Mouse (Mus musculus): ENCODE data around the gene Herpud2. TPM values are rescaled to one million over a fixed set of nuclear protein-coding genes. Genes with fewer than 3 reads are reported as not detected.

Gene Herpud2
- polyA plus RNA-seq, 1 experiment from 2014 or later, result 22.1 TPM

GRCm38 (mm10) chr9:25173171-25173570 is 21.6 kb upstream of the Herpud2 start:
- Histone ChIP-seq H3K27me3 (ENCODE audit: poor library complexity, severe bottlenecking) (no peaks in the 10 kb centered on the region), H3K27ac (no peak overlapping the region), H3K4me3 (no peak overlapping the region), H3K4me1 (no peaks in the 10 kb centered on the region), H3K9me3 (no peaks in the 10 kb centered on the region), H3K36me3 (replicated peaks) (no peaks in the 10 kb centered on the region)
- WGBS, result 76% methylated on average over 4 of the region's 4 CpGs
- no peak for DNase-seq (ENCODE audit: extremely low spot score, low spot score)

DNA sequence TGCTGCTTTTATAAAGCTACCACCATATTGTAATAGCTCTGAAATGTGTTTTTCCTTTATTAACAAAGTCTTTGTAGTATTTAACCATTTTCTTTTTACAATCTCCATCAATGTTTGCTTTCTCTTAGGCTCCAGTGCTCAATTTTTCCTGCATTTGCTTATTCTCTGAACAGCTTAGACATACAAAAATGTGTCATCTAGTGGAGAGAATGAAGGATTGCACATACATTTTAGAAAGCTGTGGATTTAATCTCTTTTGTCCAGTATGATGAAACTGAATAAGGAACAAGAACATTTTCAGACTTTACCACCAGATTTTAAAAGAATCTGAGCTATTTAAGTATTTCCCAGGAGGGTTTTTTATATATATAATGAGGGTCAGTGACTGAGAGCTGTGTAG is 18.0 kb upstream of the Herpud2 start:
- Histone ChIP-seq H3K4me3 (no peak overlapping the region), H3K36me3 (replicated peaks) (no peaks in the 10 kb centered on the region), H3K9me3 (no peaks in the 10 kb centered on the region), H3K27ac (no peak overlapping the region), H3K27me3 (ENCODE audit: poor library complexity, severe bottlenecking) (no peaks in the 10 kb centered on the region), H3K4me1 (no peaks in the 10 kb centered on the region)
- DNase-seq (ENCODE audit: extremely low spot score, low spot score), result no peak

GRCm38 (mm10) chr9:25167458-25168084 is 16.0 kb upstream of the Herpud2 start:
- Histone ChIP-seq H3K9me3 (no peaks in the 10 kb centered on the region), H3K4me3 (no peak overlapping the region), H3K36me3 (replicated peaks) (no peaks in the 10 kb centered on the region), H3K4me1 (no peaks in the 10 kb centered on the region), H3K27me3 (ENCODE audit: poor library complexity, severe bottlenecking) (no peaks in the 10 kb centered on the region), H3K27ac (no peak overlapping the region)
- WGBS, result 37% methylated on average over 6 of the region's 6 CpGs
- peak; percentile 59 for DNase-seq (ENCODE audit: extremely low spot score, low spot score)

GRCm38 (mm10) chr9:25158218-25158617 is 6.6 kb upstream of the Herpud2 start:
- no peaks in the 10 kb centered on the region for H3K36me3 ChIP-seq (replicated peaks)
- 86% methylated on average over 4 of the region's 4 CpGs for WGBS
- no peak overlapping the region for H3K4me3 ChIP-seq
- H3K27ac ChIP-seq, result no peak overlapping the region
- H3K4me1 ChIP-seq, result no peaks in the 10 kb centered on the region
- DNase-seq (ENCODE audit: extremely low spot score, low spot score), result no peak
- no peaks in the 10 kb centered on the region for H3K9me3 ChIP-seq
- H3K27me3 ChIP-seq (ENCODE audit: poor library complexity, severe bottlenecking), result no peaks in the 10 kb centered on the region

- H3K4me1 ChIP-seq, result peaks cover 10% of the 10 kb centered on the region
- WGBS, result 39% methylated on average over 1 of the region's 1 CpGs
- no peaks in the 10 kb centered on the region for H3K27me3 ChIP-seq (ENCODE audit: poor library complexity, severe bottlenecking)
- no peak overlapping the region for H3K4me3 ChIP-seq
- DNase-seq (ENCODE audit: extremely low spot score, low spot score), result no peak
- no peak overlapping the region for H3K27ac ChIP-seq
- H3K9me3 ChIP-seq, result no peaks in the 10 kb centered on the region
- H3K36me3 ChIP-seq (replicated peaks), result no peaks in the 10 kb centered on the region
Measured at GRCm38 (mm10) chr9:25156377-25156776, 4.8 kb upstream of the Herpud2 start.

DNA sequence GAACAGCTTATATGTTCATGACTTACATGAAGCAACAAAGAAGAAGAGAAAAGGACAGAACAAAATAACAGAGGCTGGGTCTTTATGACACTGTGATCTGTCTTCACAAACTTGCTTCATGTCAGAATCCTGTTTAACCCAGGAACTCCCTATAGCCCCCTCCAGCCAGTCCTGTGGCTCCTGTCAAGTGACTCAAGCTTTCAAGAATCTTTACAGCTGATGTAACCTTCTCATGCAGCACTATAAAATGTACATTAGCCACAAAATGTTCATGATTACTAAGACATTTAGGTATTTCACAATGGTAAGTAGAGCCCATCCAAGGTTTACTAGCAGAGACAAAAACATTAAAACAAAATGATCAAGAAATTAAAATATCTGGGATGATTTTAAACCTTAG is 1.4 kb upstream of the Herpud2 start:
- Histone ChIP-seq H3K27ac (no peak overlapping the region), H3K9me3 (no peaks in the 10 kb centered on the region), H3K27me3 (ENCODE audit: poor library complexity, severe bottlenecking) (no peaks in the 10 kb centered on the region), H3K4me3 (no peak overlapping the region), H3K36me3 (replicated peaks) (no peaks in the 10 kb centered on the region), H3K4me1 (peaks cover 32% of the 10 kb centered on the region)
- no peak for DNase-seq (ENCODE audit: extremely low spot score, low spot score)

DNA sequence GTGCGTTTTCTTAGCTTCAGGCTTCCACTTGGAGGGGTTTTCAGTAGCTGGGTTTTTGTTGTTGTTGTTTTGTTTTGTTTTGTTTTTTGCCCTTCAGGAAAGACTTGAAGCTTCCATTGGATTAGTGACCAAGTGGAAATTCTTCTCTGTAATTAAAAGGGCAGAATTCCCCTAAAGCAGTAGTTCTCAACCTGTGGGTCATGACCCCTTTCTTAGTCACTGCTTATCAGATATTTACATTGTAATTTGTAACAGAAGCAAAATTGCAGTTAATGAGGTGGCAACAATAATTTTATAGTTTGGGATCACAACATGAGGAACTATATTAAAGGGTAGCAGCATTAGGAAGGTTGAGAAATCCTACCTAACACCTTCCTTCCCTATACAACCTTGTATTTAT is 837 bp upstream of the Herpud2 start:
- H3K4me1 ChIP-seq, result peaks cover 33% of the 10 kb centered on the region
- H3K4me3 ChIP-seq, result peak overlapping the region; percentile 92
- DNase-seq (ENCODE audit: extremely low spot score, low spot score), result no peak
- H3K27ac ChIP-seq, result peak overlapping the region; percentile 98
- peaks cover 2% of the 10 kb centered on the region for H3K36me3 ChIP-seq (replicated peaks)
- 16% methylated on average over 1 of the region's 1 CpGs for WGBS
- H3K27me3 ChIP-seq (ENCODE audit: poor library complexity, severe bottlenecking), result no peaks in the 10 kb centered on the region
- no peaks in the 10 kb centered on the region for H3K9me3 ChIP-seq

DNA sequence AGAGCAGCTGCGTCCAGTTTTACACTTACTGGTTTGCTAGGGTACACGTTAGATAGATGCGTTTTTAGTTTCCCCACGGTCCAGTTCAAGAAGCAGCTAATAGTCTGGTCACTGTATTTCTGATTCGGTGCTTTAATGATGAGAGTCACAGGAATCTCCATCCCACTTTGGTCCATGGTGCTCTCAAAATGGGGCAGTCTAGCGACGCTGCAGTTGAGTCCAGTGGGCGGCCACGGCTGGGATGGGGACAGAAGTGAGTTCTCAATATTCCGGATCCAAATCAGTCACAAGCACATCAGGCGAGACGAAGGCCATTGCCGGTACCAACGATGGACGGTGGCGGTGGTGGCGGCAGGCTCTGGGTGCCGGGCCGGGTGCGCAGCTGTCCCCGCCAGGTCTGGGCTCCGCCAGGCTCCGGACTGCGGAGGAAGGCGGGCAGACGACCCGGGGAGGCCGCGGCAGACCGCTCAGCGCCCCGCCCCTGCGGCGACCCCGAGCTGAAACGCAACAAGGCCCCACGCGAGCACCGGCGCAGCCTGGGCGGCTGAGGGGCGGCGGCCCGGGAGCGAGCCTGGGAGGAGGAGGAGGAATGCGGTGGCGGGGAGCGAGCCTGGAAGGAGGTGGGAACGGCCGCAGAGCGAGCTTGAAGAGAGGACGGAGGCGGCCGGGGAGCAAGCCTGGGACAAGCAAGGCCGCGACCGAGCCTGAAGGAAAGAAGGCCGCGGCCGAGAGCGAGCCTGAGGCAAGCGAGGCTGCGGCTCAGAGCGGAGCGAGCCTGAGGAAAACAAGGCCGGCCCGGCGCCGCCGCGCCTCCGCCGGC is 619 bp downstream of the Herpud2 start:
- Histone ChIP-seq H3K9me3 (no peaks in the 10 kb centered on the region), H3K4me3 (peak overlapping the region; percentile 92), H3K36me3 (replicated peaks) (peaks cover 10% of the 10 kb centered on the region), H3K4me1 (peaks cover 33% of the 10 kb centered on the region), H3K27ac (peak overlapping the region; percentile 98), H3K27me3 (ENCODE audit: poor library complexity, severe bottlenecking) (no peaks in the 10 kb centered on the region)
- under 1% methylated on average over 70 of the region's 73 CpGs for WGBS
- peak; percentile 73 for DNase-seq (ENCODE audit: extremely low spot score, low spot score)

DNA sequence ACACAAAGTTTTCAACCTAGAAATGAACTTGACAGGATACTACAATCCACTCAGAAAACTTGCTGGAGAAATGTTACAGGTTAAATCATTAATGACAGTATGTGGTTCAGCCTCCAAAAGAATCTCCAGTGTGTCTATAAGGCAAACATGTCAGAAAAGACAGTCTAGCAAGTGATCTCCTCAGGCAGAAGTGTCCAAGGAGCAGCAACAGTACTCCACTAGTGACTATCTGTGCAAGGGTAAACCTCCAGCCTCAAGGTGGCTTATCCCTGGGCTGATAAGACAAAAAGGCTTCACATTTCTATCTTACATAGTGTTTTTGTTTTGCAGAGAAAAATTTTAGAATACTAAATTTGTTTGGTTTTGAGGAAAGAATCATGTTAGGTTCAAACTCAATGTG is 2.9 kb downstream of the Herpud2 start:
- no peak for DNase-seq (ENCODE audit: extremely low spot score, low spot score)
- Histone ChIP-seq H3K27ac (no peak overlapping the region), H3K27me3 (ENCODE audit: poor library complexity, severe bottlenecking) (no peaks in the 10 kb centered on the region), H3K36me3 (replicated peaks) (peaks cover 10% of the 10 kb centered on the region), H3K4me3 (peak overlapping the region; percentile 92), H3K4me1 (peaks cover 33% of the 10 kb centered on the region), H3K9me3 (no peaks in the 10 kb centered on the region)

DNA sequence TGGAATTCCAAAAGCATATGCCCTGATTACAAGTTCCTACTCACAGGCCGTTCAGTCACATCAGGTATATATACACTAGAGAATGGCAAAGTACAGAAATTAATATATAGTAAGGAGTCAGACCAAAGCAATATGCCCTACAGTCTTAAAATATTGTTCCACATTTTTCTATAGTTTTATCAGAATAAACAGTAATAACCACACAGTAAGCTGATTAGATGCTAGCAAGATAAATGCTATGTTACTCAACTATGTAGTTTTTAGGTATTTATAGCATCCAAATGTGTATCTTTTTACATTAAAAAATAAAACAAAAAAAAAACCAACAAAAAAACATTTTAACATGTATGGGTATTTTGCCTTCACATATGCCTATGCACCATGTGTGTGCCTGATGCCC is 5.7 kb downstream of the Herpud2 start:
- no peak overlapping the region for H3K4me3 ChIP-seq
- no peak for DNase-seq (ENCODE audit: extremely low spot score, low spot score)
- peaks cover 10% of the 10 kb centered on the region for H3K36me3 ChIP-seq (replicated peaks)
- H3K9me3 ChIP-seq, result no peaks in the 10 kb centered on the region
- 80% methylated on average over 1 of the region's 1 CpGs for WGBS
- peaks cover 25% of the 10 kb centered on the region for H3K4me1 ChIP-seq
- no peaks in the 10 kb centered on the region for H3K27me3 ChIP-seq (ENCODE audit: poor library complexity, severe bottlenecking)
- no peak overlapping the region for H3K27ac ChIP-seq

DNA sequence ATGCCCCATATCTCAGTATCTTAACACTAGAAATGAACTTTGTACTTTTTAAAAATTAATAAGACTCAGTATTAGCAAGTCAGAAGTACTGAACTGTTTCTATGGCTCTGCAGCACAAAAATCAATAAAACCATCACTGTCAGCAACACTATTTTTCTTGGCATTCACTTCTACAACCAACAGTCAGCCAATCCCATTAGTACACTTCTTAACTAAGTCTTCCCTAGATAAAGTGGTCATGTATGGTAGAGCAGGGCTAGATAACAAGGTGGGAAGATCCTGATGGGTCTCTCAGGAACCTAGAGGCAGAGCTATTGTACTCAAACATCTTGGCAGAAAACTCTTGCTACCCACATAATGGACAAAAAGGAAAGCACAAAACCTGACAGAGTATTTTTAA is 7.7 kb downstream of the Herpud2 start:
- no peak for DNase-seq (ENCODE audit: extremely low spot score, low spot score)
- Histone ChIP-seq H3K36me3 (replicated peaks) (peaks cover 10% of the 10 kb centered on the region), H3K27ac (no peak overlapping the region), H3K9me3 (no peaks in the 10 kb centered on the region), H3K4me3 (no peak overlapping the region), H3K27me3 (ENCODE audit: poor library complexity, severe bottlenecking) (no peaks in the 10 kb centered on the region), H3K4me1 (peaks cover 12% of the 10 kb centered on the region)

- 93% methylated on average over 1 of the region's 1 CpGs for WGBS
- Histone ChIP-seq H3K27ac (no peak overlapping the region), H3K4me1 (peaks cover 3% of the 10 kb centered on the region; the same call in 1 of the 2 replicates), H3K4me3 (no peak overlapping the region), H3K36me3 (replicated peaks) (peaks cover 10% of the 10 kb centered on the region), H3K27me3 (ENCODE audit: poor library complexity, severe bottlenecking) (no peaks in the 10 kb centered on the region), H3K9me3 (no peaks in the 10 kb centered on the region)
- no peak for DNase-seq (ENCODE audit: extremely low spot score, low spot score)
Measured at GRCm38 (mm10) chr9:25142988-25143387, 8.6 kb downstream of the Herpud2 start.

- Histone ChIP-seq H3K4me1 (0 out of 2 replicates have a peak, but pooled peaks cover 2% of the 10 kb centered on the region), H3K4me3 (no peak overlapping the region), H3K36me3 (replicated peaks) (peaks cover 5% of the 10 kb centered on the region; the same call in 1 of the 2 replicates), H3K27me3 (ENCODE audit: poor library complexity, severe bottlenecking) (no peaks in the 10 kb centered on the region), H3K27ac (no peak overlapping the region), H3K9me3 (no peaks in the 10 kb centered on the region)
- WGBS, result 93% methylated on average over 3 of the region's 3 CpGs
- DNase-seq (ENCODE audit: extremely low spot score, low spot score), result no peak
Measured at GRCm38 (mm10) chr9:25142041-25142440, 9.6 kb downstream of the Herpud2 start.

All from forebrain, embryonic 10.5 days (tissue).